Mouse (Mus musculus): ENCODE data around the gene Stk16.
"Not testable (repeated sequence)": the region's sequence is repeated elsewhere in the genome, so short reads cannot be mapped to it uniquely, and the experiment has no call there.

Stk16 gene

DNA sequence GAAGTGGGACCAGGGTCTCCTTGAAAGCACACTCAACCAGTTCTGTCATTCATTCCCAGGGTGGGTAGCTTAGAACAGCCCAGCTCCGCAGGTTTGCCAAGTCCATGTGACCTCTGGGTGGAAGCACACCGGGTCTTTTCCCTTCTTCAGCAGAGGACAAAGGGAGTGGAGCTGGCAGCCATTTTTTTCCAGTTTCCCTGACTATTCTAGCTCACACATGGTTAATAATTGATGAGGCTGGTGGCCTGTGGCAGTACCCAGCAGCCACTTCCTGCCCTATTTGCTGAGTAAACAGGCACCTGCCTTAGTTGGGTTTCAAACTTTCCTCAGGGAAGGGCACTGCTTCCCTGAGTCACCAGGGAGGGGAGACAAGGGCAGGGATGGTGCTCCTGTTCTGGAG lies 3.8 kb downstream of the Stk16 start:
- no peak for DNase-seq

- DNase-seq = no peak
These were observed 4.2 kb downstream of the Stk16 start for GRCm38 (mm10) chr1:75214886-75215285.

GRCm38 (mm10) chr1:75215785-75216184 lies 5.1 kb downstream of the Stk16 start:
- no peak for DNase-seq

- no peak for DNase-seq
These were observed 6.4 kb downstream of the Stk16 start for GRCm38 (mm10) chr1:75216797-75217585.

- no peak for DNase-seq
These were observed 7.2 kb downstream of the Stk16 start for GRCm38 (mm10) chr1:75217893-75218226.

DNA sequence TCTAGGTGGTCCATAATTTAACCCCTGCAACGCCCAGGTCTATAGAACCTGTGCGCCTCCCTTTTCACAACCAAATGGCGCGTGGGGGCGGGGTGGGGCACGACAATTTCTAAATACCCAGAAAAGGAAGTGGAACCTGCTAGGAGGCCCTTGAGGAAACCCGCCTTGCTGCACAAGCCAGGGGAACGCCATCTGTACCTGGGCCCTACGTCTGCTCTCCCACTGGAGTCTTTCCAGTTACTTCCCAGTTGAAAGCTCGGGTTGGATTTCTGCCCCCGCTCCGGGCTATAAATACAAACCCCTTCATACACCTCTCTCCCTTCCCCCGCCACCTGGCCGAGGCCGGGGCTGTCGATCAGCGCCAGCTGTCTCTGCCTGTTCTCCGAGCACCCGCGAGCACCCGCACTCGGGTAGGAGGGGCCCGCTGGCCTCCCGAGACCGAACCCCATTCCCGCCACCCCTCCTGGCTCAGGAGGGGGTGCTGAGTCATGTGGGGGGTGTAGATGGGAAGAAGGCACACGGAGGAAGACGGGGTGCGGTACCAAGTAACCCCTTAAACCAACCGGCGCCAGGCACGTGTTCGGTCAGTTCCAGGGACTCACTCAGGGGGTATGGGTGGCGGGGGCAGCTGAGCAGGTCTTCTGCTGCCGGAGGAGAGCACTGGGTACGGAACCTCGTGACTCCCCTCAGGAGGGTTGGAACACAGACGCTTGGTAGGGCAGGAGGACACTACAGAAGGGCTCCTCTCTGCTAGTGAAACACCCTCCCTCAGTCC lies 7.8 kb downstream of the Stk16 start:
- DNase-seq = peak; percentile 82 to 85

GRCm38 (mm10) chr1:75219078-75219477 lies 8.4 kb downstream of the Stk16 start:
- DNase-seq = peak; percentile 99

- DNase-seq = no peak
These were observed 8.9 kb downstream of the Stk16 start, which contains the start of gene Tuba4a for GRCm38 (mm10) chr1:75219531-75219930. Tuba4a (minus strand) TSS chr1:75219865.

DNA sequence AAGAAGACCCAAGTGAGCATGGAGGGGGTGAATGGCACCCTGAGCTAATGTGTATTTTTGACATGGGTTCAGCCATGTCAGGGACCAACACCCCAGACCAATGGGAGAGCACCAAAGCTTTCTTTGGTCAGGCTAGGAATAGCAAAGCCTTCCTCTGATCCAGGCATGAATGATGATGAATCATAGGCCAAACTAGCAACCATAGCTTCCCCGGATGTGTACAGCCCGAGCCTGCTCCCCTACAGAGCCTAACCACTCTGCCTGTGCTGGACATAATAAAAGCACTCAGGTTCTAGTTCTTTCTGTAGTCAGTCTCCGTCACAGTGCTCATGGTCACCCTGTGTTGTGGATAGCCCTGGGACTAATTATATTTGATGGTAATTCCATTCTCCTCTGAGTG lies 10.9 kb downstream of the Stk16 start:
- no peak for DNase-seq

DNA sequence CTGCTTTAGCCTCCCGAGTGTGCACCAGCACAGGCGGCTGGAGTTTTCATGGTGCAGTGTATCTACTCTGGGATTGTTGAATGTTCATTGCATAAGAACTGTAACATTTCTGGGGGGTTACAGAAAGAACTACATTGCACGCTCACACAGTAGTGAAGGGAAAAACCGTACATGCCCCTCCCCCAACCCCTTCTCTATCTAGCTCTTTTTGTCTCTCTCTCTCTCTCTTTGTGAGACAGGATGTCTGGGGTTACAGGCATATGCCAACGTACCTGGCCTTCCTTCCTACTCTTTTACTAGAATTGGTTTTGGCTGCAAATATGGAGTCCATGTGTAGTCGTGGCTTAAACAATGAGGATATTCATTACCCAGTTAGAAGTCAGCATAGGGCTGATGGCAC lies 12.3 kb downstream of the Stk16 start:
- no peak for DNase-seq

DNA sequence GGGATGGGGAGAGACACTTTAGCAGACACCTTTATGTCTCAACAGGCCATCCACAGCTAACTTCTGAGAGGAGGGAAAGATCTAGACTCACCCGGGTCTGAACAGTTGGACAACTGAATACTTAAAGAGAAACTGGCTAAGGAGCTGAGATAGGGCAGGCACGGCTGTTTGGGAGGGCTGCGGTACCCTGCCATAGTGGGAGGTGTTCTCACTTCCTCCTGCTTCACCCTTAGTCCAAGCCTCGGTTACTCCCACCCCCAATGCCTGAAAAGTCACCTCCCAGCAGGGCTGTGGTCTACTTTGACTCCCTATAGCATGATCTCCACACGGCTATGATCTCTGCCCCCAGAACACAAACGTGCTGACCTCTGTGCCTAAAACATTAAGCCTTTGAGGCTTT lies 12.9 kb downstream of the Stk16 start:
- peak; percentile 30 to 38 for DNase-seq

DNA sequence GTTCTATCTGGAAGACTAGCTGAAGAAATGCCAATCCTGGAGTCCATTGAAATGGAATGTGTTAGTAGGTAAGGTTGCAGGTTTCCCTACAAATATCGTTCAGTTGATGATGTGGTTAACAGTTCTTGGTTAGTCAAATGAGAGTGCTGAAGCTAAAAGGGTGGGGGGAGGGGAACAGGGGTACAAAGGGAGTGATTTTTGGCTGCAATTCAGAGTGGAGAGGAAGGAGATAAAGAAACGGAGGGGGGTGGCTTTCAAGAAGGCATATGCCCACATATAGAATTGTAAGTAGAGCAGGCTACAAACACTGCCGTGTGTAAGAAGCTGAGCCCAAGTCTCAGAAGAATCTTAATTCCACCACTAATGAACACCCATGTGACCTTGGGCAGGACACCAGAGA lies 14.8 kb downstream of the Stk16 start:
- DNase-seq = no peak

DNA sequence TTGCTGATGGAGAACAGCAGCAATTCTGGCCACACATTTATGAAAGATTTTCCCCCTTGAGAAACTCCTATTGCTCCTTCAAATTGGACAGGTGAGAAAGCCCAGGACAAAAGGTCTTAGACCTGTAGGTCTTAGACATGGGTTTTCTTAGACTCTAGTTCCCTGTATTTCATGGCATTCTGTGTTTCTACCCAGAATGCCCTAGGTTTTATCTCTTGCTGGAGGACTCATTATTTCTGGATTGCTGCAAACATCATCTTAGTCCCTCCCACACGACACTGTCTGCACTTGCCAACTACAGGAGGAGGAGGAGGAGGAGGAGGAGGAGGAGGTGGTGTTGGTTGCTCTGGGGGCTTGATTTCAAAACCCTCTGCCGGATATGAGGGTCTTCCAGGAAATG lies 15.5 kb downstream of the Stk16 start:
- DNase-seq = no peak

- no peak for DNase-seq
These were observed 17.0 kb downstream of the Stk16 start for GRCm38 (mm10) chr1:75227653-75228052.

DNA sequence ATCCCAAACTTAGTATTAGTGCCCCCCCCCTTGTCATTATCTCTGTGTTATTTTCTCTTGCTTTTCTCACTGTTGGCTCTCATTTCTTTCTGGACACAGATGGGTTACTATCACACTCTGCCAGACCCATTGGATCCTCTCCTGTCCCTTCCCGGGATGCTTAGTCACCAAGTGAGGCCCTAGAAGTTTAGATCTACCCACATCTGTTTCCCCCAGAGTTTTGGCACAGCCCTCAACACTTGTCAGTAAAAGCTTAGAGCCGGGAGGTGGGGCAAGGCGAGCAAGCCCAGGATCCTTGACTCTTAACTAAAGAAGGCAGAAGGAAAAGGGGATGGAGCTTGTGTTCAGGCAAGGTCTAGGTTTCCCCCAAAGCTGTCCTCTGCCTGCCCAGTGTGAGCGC lies 18.5 kb downstream of the Stk16 start:
- DNase-seq = no peak

GRCm38 (mm10) chr1:75230335-75230994 lies 19.8 kb downstream of the Stk16 start:
- DNase-seq = no peak

DNA sequence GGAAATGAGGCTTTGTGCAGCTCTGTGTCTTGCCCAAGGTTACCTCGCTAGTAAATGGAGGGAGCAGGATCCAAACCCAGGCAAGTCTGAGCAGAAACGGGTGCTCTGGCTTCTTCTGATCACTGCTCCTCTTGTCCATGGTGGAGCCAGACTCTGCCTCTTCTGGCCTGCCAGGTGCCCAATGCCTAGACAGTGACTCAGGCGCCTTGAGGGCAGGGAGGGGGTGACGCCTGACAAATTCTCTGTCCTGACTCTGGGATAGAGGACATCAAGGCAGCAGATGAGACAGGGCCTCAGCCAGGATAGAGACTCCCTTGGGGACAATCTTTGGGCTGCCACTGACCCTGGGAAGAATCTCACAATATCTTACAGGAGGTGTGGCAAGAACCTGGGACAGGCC lies 20.6 kb downstream of the Stk16 start:
- no peak for DNase-seq

- DNase-seq = no peak
These were observed 21.1 kb downstream of the Stk16 start, which contains the start of gene A630095N17Rik for GRCm38 (mm10) chr1:75231664-75232152. A630095N17Rik (minus strand) TSS chr1:75232102.

DNA sequence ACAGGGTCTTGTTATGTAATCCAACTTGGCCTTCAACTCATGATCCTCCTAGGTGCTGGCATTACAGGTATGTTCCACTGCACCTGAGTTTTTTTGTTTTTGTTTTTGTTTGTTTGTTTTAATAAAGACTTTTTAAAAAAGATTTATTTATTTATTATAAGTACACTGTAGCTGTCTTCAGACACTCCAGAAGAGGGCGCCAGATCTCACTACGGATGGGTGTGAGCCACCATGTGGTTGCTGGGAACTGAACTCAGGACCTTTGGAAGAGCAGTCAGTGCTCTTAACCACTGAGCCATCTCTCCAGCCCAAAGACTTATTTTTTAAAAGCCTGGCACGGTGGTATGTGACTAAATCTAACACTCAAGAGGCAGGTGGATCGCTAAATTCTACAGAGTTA lies 21.9 kb downstream of the Stk16 start:
- DNase-seq = not testable (repeated sequence)

DNA sequence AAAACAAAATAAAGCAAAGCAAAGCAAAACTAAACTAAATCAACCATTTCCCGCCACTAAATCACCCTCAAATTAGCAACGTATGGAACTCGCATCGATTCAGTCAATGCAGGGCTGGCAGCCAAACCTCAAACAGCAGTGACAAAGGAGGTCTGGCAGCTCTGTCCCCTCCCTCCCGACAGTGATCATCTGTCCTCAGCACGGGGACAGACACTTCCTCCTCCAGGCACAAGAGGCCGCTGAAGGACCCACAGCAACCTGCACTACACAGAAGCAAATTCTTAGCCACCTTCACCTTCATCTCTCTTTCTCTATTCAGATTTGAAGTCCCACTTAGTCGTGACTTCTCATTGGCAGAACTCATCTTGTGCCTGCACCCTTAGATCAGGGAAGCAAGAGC lies 24.0 kb downstream of the Stk16 start:
- DNase-seq = peak; percentile 70 to 76

GRCm38 (mm10) chr1:75236117-75237050 lies 25.7 kb downstream of the Stk16 start, which contains the start of gene Dnajb2:
Dnajb2 (plus strand) TSS chr1:75236406.
- peak; percentile 89 to 92 for DNase-seq

DNA sequence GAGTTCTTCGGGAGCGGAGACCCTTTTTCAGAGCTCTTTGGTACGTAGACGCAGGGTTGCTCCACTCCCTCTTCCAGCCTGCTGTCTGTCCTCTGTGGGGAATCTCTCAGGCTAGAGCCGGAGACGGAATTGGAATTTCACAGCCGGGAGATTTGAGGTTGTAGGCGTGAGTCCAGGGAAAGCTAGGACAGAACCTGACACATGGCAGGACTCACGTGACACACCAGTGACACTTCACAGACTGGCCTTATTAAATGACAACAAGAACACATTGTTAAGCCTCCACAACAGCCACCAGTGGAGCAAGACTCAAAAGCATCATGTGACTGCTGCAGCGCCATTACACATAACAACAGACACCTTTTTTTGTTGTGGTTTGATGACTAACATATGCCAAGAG lies 29.0 kb downstream of the Stk16 start:
- DNase-seq = no peak
